Mouse (Mus musculus) left cerebral cortex, postnatal 10 days (tissue): Measurements from ENCODE around the gene Trim11. TPM values are rescaled to one million over a fixed set of nuclear protein-coding genes. Genes with fewer than 3 reads are reported as not detected.

Experiments
- DNase-seq, 2 experiments: peaks; one replicate each; pipeline ENCODE4 v3.0.0; 2021 to 2022; ENCODE audit warnings: low spot score in 2 of 2, mixed read lengths in 1 of 2; ENCODE audit errors: extremely low spot score in 1 of 2
- intact Hi-C: fragments of 180-260 bp; cut with DNase I; formaldehyde crosslinking; loops from one replicate; pipeline ENCODE4 v1.15.1; 2025
- microRNA-seq: library from miRNA; unstranded; fragments of <30 nt; microRNA quantifications from one replicate; pipeline ENCODE4 v1.2.0, GENCODE M21; 2022
- total RNA-seq, 2 experiments: library from RNA; stranded (reverse); gene quantifications; 2 replicates each; pipeline ENCODE4 v1.2.3; 2021

The Trim11 gene
- total RNA-seq, 2 experiments from 2014 or later, result 22.0 to 22.7 TPM

GRCm38 (mm10) chr11:58994337-58994826 is 16.5 kb downstream of the Trim11 start:
- peak in 1 of 2 experiments; percentile 74 for DNase-seq
- intact Hi-C loops, result no loop called here

- intact Hi-C loops, result no loop called here
- DNase-seq, result peak in 1 of 2 experiments; percentile 14
Measured at GRCm38 (mm10) chr11:58995061-58995806, 17.3 kb downstream of the Trim11 start.

GRCm38 (mm10) chr11:58995807-58996370 is 18.0 kb downstream of the Trim11 start:
- DNase-seq, result peak in 1 of 2 experiments; percentile 40
- intact Hi-C loops, result no loop called here

- intact Hi-C loops, result no loop called here
Measured at GRCm38 (mm10) chr11:58997541-58997940, 19.6 kb downstream of the Trim11 start.

GRCm38 (mm10) chr11:58999158-58999557 is 21.3 kb downstream of the Trim11 start:
- intact Hi-C loops, result no loop called here

More at GRCm38 (mm10) chr11:58997541-58997940, 19.6 kb downstream of the Trim11 start:
- no peak for DNase-seq

GRCm38 (mm10) chr11:58999830-59000229 is 21.9 kb downstream of the Trim11 start:
- DNase-seq, result no peak
- intact Hi-C loops, result no loop called here

More at GRCm38 (mm10) chr11:58999158-58999557, 21.3 kb downstream of the Trim11 start:
- no peak for DNase-seq

- intact Hi-C loops, result no loop called here
- no peak for DNase-seq
Measured at GRCm38 (mm10) chr11:59000635-59001034, 22.7 kb downstream of the Trim11 start.

GRCm38 (mm10) chr11:59002327-59003079 is 24.6 kb downstream of the Trim11 start:
- no peak for DNase-seq
- intact Hi-C loops, result no loop called here

- peak in 1 of 2 experiments; percentile 57 for DNase-seq
- intact Hi-C loops, result no loop called here
Measured at GRCm38 (mm10) chr11:59015052-59015451, 37.2 kb downstream of the Trim11 start.

- intact Hi-C loops, result no loop called here
- DNase-seq, result no peak
Measured at GRCm38 (mm10) chr11:59026411-59026810, 48.5 kb downstream of the Trim11 start.

- no peak for DNase-seq
- intact Hi-C loops, result no loop called here
Measured at GRCm38 (mm10) chr11:59029003-59029402, 51.1 kb downstream of the Trim11 start.

Small RNA genes within 50 kb of the gene (microRNA-seq; reads per million reads assigned to microRNA genes)
- not detected for gene Gm44313

Other genes with a start within 250 kb of the Trim11 start
- under 1 TPM; 0.20 to 0.30 TPM for gene Olfr317, start 238.9 kb upstream of the Trim11 start, total RNA-seq
- gene Olfr316, start 225.4 kb upstream of the Trim11 start, total RNA-seq, result under 1 TPM; 0.24 to 0.28 TPM
- gene Olfr315, start 204.9 kb upstream of the Trim11 start, total RNA-seq, result not detected
- not detected for gene Olfr314, start 195.1 kb upstream of the Trim11 start, total RNA-seq
- 1 to 10 TPM; 1.2 to 2.2 TPM for gene Fam183b, start 176.1 kb upstream of the Trim11 start, total RNA-seq
- gene Olfr313, start 163.1 kb upstream of the Trim11 start, total RNA-seq, result not detected
- gene Olfr312, start 148.9 kb upstream of the Trim11 start, total RNA-seq, result not detected
- gene Olfr311, start 138.8 kb upstream of the Trim11 start, total RNA-seq, result not detected
- gene Gm12258, start 130.9 kb upstream of the Trim11 start, total RNA-seq, result 10 to 100 TPM; 17.5 to 18.7 TPM
- 10 to 100 TPM in 1 of 2 experiments, 1 to 10 TPM in 1; 8.8 to 11.0 TPM for gene 2810021J22Rik, start 110.9 kb upstream of the Trim11 start, total RNA-seq
- gene Zfp39, start 73.9 kb upstream of the Trim11 start, total RNA-seq, result 1 to 10 TPM; 9.5 to 9.6 TPM
- under 1 TPM in 1 of 2 experiments, not detected in 1; 0.06 TPM for gene Btnl10, start 60.2 kb upstream of the Trim11 start, total RNA-seq
- 100 to 1,000 TPM; 471 to 480 TPM for gene Rnf187, start 39.2 kb upstream of the Trim11 start, total RNA-seq
- 100 to 1,000 TPM; 172 to 180 TPM for gene Hist3h2ba, start 29.2 kb upstream of the Trim11 start, total RNA-seq
- 10 to 100 TPM; 66.5 to 67.4 TPM for gene Hist3h2a, start 23.4 kb upstream of the Trim11 start, total RNA-seq
- 1 to 10 TPM; 2.8 to 3.7 TPM for gene Trim17, start 23.4 kb upstream of the Trim11 start, total RNA-seq
- gene Obscn, start 158.3 kb downstream of the Trim11 start, total RNA-seq, result 1 to 10 TPM; 2.1 to 2.3 TPM
- gene Iba57, start 185.6 kb downstream of the Trim11 start, total RNA-seq, result 10 to 100 TPM; 11.4 to 13.9 TPM
- gene Gjc2, start 205.1 kb downstream of the Trim11 start, total RNA-seq, result 1 to 10 TPM; 1.6 to 3.9 TPM
- gene Guk1, start 214.1 kb downstream of the Trim11 start, total RNA-seq, result 100 to 1,000 TPM; 115 to 117 TPM
- gene Mrpl55, start 224.4 kb downstream of the Trim11 start, total RNA-seq, result 10 to 100 TPM; 36.7 to 42.7 TPM
- gene 2310033P09Rik, start 230.2 kb downstream of the Trim11 start, total RNA-seq, result 10 to 100 TPM; 19.7 to 20.4 TPM